Mouse (Mus musculus) layer of hippocampus, postnatal 25 days (tissue): ENCODE measurements around the gene Sh2d2a. TPM values are rescaled to one million over a fixed set of nuclear protein-coding genes. Genes with fewer than 3 reads are reported as not detected.
A peak's percentile ranks its signal among the peaks of the same experiment; 100 is the strongest.
"Not testable (repeated sequence)": the region's sequence is repeated elsewhere in the genome, so short reads cannot be mapped to it uniquely, and the experiment has no call there.

Experiments
- DNase-seq, 2 experiments: peaks; one replicate each; pipeline ENCODE4 v3.0.0; 2022; ENCODE audit warnings: mixed read lengths in 2 of 2, low spot score in 1 of 2; ENCODE audit errors: extremely low spot score in 1 of 2
- total RNA-seq, 2 experiments: library from RNA; stranded (reverse); gene quantifications; 2 replicates each; pipeline ENCODE4 v1.2.3; 2021

The Sh2d2a gene
- total RNA-seq = not detected

DNA sequence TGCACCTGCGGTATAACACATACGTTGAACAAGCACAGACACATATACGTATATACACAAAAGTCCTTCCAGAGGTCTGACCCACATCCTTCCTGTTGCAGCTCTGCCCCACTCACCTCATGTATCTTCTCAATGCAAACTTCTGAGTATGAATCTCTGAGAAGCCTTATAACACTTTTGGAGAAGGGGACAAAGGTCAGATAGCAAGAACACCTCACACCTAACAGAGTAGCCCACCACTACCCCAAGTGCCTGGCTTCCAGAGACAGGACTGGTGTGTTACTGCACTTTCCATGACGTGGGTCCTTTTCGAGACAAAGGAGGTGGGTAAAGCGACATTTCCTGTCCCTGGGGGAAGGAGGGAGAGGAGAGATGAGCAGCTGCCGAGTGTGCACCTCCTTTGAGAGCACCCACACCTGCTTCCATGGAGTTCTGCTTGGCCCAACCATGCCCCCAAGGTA is at the start of gene Sh2d2a:
Gene Sh2d2a (plus strand): TSS at position 106 of the 461 bp plus-strand sequence.
- no peak for DNase-seq

DNA sequence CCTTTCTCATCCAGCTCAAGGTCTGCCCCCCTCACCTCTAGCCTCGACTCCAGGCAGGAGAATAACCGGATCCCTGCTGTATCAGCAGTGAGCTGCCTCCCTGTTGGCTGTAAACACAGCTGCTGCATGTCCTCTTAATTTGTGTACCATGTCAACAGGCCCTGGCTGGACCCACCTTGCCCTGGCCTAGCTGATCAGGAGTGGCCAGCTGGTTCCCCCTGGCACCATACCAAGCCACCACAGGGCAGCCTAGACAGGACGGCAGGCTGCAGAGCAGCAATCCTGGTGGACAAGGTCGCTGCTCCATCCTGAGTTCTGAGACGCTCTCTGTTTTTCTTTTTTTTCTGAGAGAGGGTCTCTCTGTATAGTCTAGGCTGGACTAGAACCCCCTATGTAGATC is 44.9 kb upstream of the Sh2d2a start:
- no peak for DNase-seq

DNA sequence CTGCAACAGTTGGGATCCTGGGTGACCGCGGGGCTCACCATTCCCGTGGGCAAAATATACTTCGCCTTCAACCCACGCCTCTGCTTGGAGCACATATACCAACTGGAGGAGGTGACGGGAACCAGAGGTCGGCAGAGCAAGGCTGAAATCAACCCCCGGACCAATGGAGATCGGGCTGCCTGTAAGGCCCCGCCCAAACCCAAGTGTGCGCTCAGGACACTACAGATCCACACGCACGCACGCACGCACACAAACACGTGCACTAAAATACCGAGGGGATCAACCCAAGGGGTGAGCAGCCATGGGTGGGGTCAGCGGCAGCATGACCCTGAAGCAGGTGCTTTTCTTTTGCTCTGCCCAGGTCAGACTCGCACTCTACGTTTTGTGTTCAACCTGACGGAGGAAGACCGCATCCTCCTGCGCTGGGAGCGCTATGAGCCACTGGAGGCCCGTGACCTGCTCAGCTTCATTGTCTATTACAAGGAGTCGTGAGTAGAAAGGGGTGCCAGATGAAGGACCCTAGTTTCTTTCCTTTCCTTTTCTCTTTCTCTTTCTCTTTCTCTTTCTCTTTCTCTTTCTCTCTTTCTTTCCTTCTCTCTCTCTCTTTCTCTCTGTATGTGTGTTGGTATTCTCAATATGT is 42.4 kb upstream of the Sh2d2a start:
- no peak for DNase-seq

DNA sequence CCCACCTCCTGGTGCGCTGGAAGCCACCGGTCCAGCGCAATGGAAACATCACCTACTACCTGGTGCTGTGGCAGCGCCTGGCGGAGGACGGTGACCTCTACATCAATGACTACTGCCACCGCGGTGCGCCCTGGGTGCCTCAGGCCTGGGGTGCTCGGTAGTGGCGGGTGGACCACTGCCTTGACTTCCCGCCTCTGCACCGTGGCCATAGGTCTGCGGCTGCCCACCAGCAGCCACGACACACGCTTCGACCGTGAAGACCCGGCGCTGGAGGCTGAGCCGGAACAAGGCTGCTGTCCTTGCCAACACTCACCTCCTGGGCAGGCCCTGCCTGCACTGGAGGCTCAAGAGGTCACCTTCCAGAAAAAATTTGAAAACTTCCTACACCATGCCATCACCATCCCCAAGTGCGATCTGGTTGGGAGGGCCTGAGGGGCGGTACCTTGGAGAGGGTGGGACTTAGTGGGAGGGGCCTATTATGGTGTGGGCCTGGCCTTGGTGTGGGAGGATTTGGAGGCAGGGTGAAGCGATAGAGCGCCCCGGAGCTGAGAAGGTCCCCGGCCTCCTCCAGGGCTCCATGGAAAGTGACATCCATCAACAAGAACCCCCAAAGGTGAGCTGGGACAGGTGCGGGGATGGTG is 37.1 kb upstream of the Sh2d2a start:
- no peak for DNase-seq

DNA sequence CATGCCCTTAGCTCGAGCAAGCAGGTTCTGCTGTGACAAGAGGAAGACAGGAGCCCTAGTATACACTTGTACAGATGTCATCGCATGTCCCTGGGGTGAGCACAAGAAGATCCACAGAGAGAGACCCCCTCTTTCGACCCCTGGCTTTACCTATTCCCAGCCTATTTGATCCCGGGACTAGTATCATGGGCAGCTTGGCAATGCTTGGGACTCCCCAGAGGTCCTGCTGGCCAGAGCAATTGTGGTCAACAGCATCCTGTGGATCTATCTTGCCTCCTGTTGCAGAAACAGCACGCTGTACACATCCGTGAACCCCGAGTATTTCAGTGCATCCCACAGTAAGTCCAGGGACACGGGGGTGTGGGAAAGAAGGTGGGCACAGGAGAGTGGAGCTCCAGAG is 35.3 kb upstream of the Sh2d2a start:
- DNase-seq = no peak

DNA sequence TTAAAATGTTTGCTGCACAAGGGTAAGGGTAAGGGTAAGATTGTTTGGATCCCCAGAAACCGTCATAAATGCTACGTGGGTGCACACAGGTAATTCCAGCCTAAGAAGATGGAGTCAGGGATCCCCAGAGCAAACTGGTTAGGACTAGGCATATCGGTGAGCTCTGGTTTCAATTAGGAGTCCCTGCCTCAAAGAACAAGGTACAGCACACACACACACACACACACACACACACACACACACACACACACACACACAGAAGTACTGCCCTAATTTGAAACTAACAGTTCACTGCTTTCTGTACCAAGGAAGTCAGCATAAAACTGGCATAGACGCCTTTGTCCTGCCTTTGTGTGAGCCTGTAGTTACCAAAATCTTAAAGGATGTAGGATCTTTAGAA is 34.1 kb upstream of the Sh2d2a start:
- no peak for DNase-seq

DNA sequence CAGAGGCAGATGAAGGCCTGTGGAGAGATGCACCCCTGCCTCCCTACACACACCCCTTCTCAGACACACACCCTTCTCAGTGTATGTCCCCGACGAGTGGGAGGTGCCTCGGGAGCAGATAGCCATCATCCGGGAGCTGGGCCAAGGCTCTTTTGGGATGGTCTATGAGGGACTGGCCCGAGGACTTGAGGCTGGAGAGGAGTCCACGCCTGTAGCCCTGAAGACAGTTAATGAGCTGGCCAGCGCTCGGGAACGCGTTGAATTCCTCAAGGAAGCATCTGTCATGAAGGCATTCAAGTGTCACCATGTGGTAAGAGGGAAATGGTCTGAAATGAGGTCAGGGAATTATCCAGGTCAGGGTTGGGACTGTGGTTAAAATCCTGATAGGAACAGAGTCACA is 33.7 kb upstream of the Sh2d2a start:
- no peak for DNase-seq

DNA sequence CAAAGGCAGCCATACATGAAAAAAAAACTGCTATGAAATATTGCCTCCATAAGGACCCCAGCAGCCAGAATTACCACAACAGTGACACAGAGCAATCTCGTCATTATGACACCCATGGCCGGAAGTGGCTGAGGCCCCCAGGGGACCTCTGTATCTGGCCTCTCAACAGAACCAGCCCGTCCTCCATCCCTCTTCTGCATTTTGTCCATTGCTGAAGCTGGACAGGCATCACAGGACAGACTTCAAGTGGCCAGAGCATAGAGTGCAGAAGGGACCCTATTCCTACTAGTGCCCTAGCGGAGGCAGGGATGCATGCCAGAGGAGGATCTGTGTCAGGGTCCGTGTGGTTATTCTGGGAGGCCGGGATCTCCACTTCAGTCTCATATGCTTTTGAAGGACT is 30.4 kb upstream of the Sh2d2a start:
- no peak for DNase-seq

DNA sequence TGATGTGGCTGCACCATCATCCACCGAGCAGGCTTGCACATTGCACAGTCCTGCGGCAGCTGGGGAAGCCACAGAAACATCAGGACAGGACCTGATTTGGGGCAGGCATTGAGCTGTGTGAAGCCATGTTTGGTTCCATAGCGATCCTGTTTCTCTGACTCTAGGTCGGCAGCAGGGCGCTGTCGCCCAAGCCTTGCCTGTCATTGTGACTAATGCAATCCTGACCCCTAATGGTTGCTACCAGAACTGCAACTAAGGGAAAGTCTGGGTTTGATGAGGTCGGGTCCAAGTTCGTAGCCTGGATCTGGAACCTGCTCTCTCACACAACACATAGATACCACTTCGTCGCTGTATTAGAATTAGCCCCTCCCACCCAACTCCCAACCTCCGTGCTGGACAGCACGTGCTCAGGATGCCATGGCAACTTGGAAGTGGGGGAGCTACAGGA is 29.9 kb upstream of the Sh2d2a start:
- DNase-seq = peak; percentile 46 to 81

DNA sequence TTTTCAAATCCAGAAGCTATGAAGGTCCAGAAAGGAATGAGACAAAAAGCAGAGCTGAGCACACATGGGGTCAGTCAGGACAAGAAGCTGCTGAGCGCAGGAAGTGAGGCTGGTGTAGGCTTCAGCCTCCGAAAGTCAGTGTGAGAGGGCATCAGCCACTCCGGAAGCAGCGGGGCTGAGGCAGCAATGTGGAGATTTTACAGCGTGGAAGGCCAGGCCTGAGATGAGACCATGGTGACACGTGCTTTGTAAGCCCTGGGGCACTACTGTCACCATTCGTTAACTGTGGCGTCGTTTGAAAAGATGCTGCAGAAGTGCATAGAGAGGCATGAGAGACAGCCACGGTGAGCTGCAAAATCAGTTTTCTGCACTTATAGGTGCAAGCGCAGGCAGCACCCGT is 28.3 kb upstream of the Sh2d2a start:
- DNase-seq = no peak

DNA sequence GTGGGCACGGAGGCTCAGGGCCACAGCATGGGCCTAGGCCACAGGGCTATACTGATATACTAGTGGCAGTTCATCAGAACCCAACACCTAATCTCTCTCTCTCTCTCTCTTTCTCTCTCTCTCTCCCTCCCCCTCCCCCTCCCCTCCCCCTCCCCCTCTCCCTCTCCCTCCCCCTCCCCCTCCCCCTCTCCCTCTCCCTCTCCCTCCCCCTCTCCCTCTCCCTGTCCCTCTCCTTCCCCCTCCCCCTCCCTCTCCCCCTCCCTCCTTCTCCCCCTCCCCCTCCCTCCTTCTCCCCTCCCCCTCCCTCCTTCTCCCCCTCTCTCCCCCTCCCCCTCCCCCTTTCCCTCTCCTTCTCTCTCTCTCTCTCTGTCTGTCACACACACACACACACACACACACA is 22.3 kb upstream of the Sh2d2a start, which contains the start of gene Pear1:
Gene Pear1 (minus strand): TSS at position 101 of the 400 bp plus-strand sequence.
- DNase-seq = not testable (repeated sequence)

DNA sequence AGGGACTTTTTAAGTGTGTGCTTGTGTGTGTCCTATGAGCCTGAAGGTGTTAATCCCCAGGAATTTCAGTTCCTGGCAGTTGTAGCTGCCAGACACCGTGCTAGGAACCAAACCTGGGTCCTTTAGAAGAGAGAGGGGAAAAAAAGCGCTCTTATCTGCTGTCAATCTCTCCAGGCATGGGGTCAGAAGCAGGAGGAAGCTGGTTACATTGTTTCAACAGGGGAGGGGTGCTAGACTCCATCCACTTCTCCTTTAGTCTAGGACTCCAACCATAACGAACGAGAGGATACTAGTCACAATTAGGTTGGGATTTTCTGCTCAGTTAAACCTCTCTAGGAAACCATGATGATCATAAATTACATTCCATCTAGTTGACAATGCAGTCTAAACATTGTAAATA is 18.1 kb upstream of the Sh2d2a start:
- no peak for DNase-seq

DNA sequence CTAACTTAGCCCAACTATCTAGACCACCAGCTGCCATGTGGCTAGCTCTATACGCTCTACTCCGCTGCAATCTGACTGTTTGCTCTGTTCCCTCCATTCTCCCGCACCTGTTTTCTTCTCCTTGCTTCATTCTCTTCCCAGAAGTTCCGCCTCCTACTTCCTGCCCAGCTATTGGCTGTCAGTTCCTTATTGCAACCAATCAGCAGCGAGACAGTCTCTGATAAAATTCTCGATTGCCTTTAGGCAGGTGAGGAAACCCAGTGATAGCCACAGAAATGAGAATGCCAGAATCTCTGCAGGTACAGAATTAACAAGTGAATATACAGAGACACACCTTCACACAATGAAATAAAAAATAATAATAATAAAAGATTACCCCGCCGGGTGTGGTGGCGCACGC is 17.5 kb upstream of the Sh2d2a start:
- no peak for DNase-seq

DNA sequence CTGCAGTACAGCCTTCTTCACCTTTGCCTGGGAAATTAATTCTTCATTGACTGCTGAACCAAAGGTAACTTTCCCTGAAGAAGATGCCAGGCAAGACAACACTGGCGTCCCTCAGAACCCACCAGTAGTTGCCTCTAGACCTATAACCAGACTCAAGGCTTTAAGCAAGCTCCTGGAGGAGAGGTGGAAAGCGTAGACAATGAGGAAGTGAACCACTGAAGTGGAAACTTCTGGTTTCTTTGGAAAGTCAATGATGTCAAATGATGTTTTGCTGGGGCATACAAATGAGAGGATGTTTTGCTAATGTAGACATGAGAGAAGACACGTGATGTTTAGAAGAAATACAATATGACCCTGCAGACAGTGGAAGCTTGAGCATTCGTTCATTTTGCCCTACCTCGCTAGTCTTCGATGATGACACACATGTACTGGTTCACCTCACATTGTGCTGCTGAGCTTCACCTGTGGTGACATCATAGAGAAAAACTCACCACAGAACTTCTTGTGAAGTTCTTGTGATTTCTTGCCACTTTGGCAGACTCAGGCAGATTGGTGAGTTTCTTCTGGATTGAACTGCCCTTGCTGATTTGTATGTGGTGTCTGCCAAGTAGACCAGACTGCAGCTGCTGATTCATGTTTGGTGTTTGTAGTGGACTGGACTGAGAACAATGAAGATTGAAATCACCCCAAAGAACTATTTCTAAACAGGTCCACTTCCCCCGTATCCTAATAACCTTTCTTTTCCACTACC is 14.3 kb upstream of the Sh2d2a start:
- no peak for DNase-seq

DNA sequence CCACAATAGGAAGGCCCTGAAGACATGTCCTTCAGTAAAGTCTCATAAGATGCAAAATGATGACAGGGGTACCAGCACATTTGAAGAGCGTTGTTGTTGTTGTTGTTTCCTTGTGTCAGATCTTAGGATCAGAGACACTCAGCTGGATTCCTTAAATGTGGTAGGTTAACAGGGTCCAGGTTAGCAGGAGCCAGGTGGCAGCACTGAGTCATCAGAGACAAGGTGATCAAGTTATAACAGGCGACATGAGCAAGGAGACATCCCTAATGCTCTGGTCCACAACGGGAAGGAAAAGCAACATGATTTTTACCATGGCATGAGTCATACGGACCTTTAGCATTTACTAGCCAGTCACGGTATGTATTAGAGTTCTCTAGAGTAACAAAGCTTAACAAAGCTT is 13.1 kb upstream of the Sh2d2a start:
- DNase-seq = no peak

DNA sequence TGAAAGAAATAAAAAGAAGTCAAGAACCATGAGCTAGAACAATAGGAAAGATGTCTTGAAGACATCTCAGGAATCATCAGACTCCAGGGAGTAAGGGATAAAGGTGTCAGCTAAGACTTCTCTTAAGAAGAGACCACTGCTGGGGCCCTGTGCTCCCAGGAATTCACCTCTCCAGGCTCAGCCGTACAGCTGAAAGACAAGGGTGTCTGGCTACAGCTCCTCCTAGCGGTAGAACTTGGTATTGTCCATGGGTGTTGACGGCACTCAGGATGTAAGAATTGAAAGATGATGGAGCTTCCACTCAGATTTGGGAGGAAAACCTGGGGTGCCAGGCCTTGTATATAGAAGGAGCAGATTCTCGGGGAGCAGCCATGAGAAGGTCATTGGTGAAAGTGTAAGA is 7.9 kb upstream of the Sh2d2a start:
- peak; percentile 74 to 96 for DNase-seq

DNA sequence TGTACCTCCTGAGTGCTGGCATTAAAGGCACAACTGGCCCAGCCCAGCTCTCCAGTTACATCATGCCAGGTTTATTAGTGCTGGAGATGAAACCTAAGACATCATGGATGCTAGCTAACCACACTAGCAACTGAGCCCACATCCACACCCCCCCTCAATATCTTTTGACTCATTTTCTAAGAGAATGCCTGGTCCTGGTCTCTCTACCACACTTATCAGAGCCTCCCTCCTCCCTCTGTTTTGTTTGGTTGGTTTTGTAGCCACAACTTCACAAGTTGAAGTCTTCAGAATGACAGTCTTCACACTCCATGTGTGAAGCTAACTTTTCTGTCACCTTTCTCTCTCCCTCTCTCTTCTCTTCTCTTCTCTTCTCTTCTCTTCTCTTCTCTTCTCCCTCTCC is 5.7 kb upstream of the Sh2d2a start:
- no peak for DNase-seq

DNA sequence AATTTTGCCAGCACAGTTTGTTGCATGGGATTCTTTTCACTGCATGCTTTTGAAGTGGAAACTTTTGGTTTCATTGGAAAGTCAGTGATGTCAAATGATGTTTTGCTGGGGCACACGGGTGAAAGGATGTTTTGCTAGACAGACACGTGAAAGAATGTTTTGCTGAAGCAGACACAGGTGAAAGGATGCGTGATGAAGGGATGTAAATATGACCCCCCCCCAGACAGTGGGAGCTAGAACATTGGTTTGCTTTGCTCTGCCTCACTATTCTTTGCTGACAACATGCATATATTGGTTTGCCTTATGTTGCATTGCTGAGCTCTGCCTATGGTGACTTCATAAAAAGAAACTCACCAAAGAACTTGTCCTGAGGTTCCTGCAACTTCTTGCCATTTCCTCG is 1.6 kb upstream of the Sh2d2a start:
- DNase-seq = no peak

DNA sequence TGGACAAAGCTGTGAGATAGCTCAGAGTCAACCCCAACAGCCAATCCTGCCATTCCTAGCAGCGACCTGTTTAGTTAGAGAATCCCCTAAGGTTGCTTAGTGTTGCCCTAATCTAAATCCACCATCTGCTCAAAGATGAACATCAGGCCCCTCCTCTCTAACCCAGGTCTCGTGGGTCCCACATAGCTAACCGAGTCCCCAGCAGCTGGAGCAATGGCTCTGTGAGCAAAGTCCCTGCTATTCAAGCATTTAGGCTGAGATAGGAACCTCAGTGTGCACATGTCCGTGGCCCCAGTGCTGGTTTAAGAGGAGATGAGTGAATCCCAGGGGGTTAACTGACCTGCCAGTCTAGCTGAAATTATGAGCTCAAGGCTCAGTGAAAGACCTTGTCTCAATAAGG is 369 bp upstream of the Sh2d2a start:
- no peak for DNase-seq

DNA sequence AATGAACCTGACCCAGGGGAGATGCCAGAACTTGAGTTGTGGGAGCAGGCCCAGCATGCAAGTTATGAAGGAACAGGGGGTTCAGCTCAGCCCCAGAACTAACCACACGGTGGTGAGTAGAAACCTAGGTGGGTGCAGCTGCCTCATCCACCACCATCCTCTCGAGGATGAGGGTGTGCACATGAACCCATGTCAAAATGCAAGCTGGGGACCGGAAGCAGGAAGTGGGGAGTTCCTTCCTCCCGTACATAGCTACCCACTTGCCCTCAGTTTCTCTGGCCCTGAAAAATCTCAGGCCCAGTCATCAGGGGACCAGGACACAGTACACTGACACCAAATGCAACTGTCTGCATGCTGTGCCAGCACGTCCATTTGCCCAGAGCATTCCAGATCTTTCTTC is 1.1 kb downstream of the Sh2d2a start:
- no peak for DNase-seq

DNA sequence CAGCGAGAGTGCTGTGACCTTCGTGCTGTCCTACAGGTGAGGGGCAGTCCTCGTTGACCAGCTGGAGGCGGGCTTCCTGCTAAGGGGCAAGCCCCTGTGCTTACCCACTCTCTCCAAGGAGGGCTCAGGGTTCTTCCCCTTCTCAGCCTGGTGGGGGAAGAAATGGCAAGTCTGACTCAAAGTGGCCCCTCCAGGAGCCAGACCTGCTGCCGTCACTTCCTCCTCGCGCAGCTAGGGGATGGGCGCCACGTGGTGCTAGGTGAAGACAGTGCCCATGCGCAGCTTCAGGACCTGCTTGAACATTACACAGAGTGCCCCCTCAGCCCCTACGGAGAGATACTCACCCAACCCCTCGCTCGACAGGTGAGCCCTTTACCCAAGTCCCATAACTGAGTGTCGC is 2.6 kb downstream of the Sh2d2a start:
- no peak for DNase-seq
